Mouse (Mus musculus): ENCODE measurements at regions not wholly inside any gene's neighbourhood (a gene's known extent, or its start where the extent isn't known, plus 50 kb on each side); places are given as distances from the start of the nearest gene placed in this dataset.
"Not testable (repeated sequence)": the region's sequence is repeated elsewhere in the genome, so short reads cannot be mapped to it uniquely, and the experiment has no call there.

GRCm38 (mm10) chr6:109125447-109125846, 297.0 kb downstream of the Edem1 start:
- DNase-seq (ENCODE audit: extremely low read depth, insufficient read length, low spot score) = no peak

GRCm38 (mm10) chr6:109127203-109127602, 298.8 kb downstream of the Edem1 start:
- DNase-seq (ENCODE audit: extremely low read depth, insufficient read length, low spot score) = no peak

- no peak for DNase-seq (ENCODE audit: extremely low read depth, insufficient read length, low spot score)
Measured at GRCm38 (mm10) chr6:109146111-109146510, 317.7 kb downstream of the Edem1 start.

GRCm38 (mm10) chr6:109149043-109149442, 320.6 kb downstream of the Edem1 start:
- no peak for DNase-seq (ENCODE audit: extremely low read depth, insufficient read length, low spot score)

GRCm38 (mm10) chr6:109150023-109150911, 321.8 kb downstream of the Edem1 start:
- DNase-seq (ENCODE audit: extremely low read depth, insufficient read length, low spot score) = peak; percentile 46

- DNase-seq (ENCODE audit: extremely low read depth, insufficient read length, low spot score) = no peak
Measured at GRCm38 (mm10) chr6:109150912-109151256, 322.4 kb downstream of the Edem1 start.

GRCm38 (mm10) chr6:109153624-109154023, 325.2 kb downstream of the Edem1 start:
- DNase-seq (ENCODE audit: extremely low read depth, insufficient read length, low spot score) = no peak

- DNase-seq (ENCODE audit: extremely low read depth, insufficient read length, low spot score) = no peak
Measured at GRCm38 (mm10) chr6:109159561-109159960, 331.1 kb downstream of the Edem1 start.

GRCm38 (mm10) chr6:109167439-109167838, 339.0 kb downstream of the Edem1 start:
- DNase-seq (ENCODE audit: extremely low read depth, insufficient read length, low spot score) = no peak

DNA sequence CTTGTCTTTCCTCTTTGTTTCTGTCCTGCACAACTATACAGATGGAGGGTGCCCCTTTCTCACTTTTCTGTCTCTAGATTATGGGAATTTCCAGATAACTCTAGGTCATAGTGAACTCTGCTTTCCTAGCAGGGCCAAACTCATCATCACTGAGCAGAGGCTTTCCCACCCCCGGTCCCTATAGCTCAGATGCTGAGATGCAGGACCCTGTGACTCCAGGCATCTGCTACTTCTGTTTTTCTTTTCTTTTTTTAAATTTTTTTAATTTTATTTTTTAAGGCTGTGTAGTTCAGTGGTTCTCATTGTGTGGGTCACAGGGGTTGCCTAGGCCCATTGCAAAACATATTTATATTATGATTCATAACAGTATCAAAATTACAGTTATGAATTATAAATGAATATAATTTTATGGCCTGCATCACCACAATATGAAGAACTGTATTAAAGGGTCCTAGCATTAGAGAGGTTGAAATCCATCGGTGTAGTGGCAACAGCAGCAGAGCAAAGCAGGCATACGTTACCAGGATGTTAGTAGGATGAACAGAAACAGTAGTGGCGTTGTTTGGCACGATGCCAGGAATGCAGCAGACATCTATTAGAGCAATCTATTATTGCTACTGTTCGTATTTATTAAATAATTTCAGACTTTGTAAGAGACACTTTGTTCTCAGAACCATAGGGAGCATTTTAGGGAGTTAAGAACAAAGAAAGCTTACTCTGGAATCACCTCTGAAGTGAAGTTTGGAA, 343.8 kb downstream of the Edem1 start:
- DNase-seq (ENCODE audit: extremely low read depth, insufficient read length, low spot score) = no peak

GRCm38 (mm10) chr6:109173015-109173414, 344.6 kb downstream of the Edem1 start:
- DNase-seq (ENCODE audit: extremely low read depth, insufficient read length, low spot score) = no peak

GRCm38 (mm10) chr6:109176876-109177275, 348.4 kb downstream of the Edem1 start:
- DNase-seq (ENCODE audit: extremely low read depth, insufficient read length, low spot score) = peak; percentile 50

DNA sequence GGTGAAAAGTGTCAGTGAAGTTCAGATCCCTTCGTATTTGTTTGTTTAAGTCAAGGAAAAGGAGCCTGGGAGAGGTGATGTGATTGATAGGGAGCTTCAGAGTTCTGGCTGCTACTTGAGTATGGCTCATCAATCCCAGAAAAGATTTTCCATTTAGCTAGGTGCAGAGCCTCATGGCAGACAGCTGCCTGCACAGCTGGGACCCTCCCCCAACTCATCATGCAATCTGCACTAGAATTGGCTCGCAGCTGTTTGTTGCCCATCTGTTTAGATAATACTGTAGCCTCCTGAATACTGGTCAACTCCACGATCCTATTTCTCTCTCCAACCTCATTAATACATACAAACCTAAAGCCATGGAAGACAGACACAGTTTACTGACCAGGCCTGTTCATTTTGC, 354.4 kb downstream of the Edem1 start:
- no peak for DNase-seq (ENCODE audit: extremely low read depth, insufficient read length, low spot score)

GRCm38 (mm10) chr6:109193061-109193460, 364.6 kb downstream of the Edem1 start:
- DNase-seq (ENCODE audit: extremely low read depth, insufficient read length, low spot score) = not testable (repeated sequence)

DNA sequence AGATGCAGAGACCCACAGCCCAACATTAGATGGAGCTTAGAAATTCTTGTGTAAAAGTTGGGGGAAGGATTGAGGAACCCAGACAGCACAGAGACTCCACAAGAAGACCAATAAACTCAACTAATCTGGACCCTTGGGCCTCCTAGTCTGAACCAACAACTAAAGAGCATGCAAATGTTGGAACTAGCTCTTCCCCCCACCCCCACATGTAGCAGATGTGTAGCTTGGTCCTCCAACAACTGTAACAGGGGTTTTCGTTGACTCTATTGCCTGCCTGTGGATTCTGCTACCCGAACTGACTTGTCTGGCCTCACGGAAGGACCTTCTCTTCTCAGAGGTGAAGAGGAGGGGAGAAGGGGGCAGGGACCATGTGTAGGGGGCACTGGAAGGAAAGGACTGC, 365.2 kb downstream of the Edem1 start:
- DNase-seq (ENCODE audit: extremely low read depth, insufficient read length, low spot score) = no peak

DNA sequence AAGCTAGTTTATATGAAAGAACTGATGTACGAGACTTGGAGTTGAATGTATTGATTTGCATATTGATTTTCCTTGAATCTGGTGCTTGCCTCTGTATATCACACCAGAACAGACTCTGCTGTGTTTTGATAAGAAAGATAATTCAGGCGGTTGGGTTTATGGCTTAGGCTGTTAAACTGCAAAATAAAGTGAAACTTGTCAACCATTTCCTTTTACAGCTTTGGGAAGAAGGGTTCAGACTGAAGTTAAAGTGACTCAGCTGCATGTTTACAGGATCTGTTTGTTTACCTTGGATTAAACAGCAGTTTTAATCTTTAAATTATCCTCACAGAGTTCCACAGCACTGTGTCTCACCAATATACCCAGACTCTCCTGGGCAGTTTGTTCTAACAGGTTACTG, 381.3 kb downstream of the Edem1 start:
- DNase-seq (ENCODE audit: extremely low read depth, insufficient read length, low spot score) = no peak

DNA sequence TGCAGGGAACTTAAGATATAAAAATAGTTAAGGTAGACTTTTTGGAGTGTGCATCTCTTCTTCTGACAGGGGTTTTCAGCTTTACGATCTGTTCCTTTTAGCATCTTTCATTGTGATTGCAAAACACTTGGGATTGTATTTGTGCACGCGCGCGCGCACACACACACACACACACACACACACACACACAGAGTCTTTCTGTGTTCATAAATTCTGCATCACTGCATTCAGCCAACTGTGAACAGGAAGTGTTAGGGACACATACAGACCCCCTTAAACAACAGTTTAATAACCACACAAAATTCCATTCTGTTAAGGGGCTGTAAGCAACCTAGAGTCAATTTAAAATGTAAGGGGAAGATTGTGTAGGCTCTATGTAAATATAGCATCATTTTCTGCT, 401.9 kb downstream of the Edem1 start:
- DNase-seq (ENCODE audit: extremely low read depth, insufficient read length, low spot score) = no peak

GRCm38 (mm10) chr6:109233426-109233825, 405.0 kb downstream of the Edem1 start:
- DNase-seq (ENCODE audit: extremely low read depth, insufficient read length, low spot score) = no peak

- no peak for DNase-seq (ENCODE audit: extremely low read depth, insufficient read length, low spot score)
Measured at GRCm38 (mm10) chr6:109245666-109246065, 417.2 kb downstream of the Edem1 start.

- DNase-seq (ENCODE audit: extremely low read depth, insufficient read length, low spot score) = not testable (repeated sequence)
Measured at GRCm38 (mm10) chr6:109246510-109246909, 418.1 kb downstream of the Edem1 start.
